Mouse (Mus musculus) spleen, adult 2 months (tissue): Measurements from ENCODE around the gene Ctc1.

Experiments used
- CTCF ChIP-seq: fragments of 200-500 bp; IDR thresholded peaks from 2 replicates; pipeline ENCODE4 v1.5.1; 2011; ENCODE audit warnings: mild to moderate bottlenecking, inconsistent platforms; ENCODE audit not compliant: insufficient read depth, insufficient read length, insufficient replicate concordance; ENCODE audit errors: extremely low read depth
- POLR2A ChIP-seq: fragments of 200-500 bp; IDR thresholded peaks from 2 replicates; pipeline ENCODE4 v1.6.1; 2011; ENCODE audit warnings: low read depth, low read length, inconsistent platforms

DNA sequence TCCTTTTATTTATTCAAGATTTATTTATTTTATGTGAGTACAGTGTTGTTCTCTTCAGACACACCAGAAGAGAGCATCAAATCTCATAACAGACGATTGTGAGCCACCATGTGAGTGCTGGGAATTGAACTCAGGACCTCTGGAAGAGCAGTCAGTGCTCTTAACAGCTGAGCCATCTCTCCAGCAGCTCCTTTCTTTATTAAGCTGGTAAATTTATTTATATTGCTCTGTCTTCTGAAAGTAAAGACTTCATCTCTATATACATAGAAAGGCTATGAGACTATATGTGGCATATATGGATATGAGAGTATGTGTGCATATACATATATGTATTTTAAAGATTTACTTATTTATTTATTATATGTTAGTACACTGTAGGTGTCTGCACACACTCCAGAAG is 6.2 kb upstream of the Ctc1 start:
- TF ChIP-seq POLR2A (no peak), CTCF (no peak)
